ENCODE assay signal across 22 mouse cellular contexts in the genomic region with DNA sequence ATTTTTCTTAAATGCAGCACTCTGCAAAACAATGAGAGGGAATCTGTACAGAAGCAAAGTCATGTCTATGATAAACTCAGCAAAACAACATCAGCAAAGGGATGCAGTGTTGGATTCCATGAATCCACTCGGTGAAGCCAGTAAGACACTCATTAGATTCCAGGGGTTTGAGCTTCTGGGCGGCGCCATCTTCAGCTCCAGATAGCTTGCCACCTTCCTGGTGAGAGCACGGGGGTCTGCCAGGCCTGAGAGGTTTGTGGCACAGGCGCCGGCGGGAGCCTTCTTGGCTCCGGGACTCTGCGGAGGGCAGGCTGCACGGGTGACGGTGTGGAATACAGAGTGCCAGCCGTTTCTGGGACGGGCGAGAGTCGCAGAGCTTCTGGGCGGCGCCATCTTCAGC. TPM values are rescaled to one million over a fixed set of nuclear protein-coding genes. Genes with fewer than 3 reads are reported as not detected.
A peak's percentile ranks its signal among the peaks of the same experiment; 100 is the strongest.
DNase-seq lines count a peak whose midpoint lies in the region; ATAC-seq and TF ChIP-seq lines count a peak whose summit lies in the region.
"Not testable (repeated sequence)": the region's sequence is repeated elsewhere in the genome, so short reads cannot be mapped to it uniquely, and the experiment has no call there.
"Had no signal": no experiment of that assay in that cellular context is flagged by ENCODE, and none has a peak within 500 bp of the region (broad histone marks: within the 10 kb centered on the region; RNA-seq: fewer than 3 reads in every experiment).

No protein-coding gene starts in this region.

- not testable (repeated sequence) for H3K36me3 ChIP-seq in ES-Bruce4 (ENCODE audit: control insufficient read depth, insufficient read depth, low read length, poor library complexity, severe bottlenecking); ES-E14 (ENCODE audit: control insufficient read depth, insufficient read depth, low read length, poor library complexity, severe bottlenecking); forebrain, embryonic 11.5 days (ENCODE audit: control insufficient read depth, insufficient read depth, low read length); intestine, embryonic 14.5 days (ENCODE audit: control insufficient read depth, insufficient read depth, low read length); liver, postnatal 0 days (replicated peaks; ENCODE audit: insufficient read depth, low read length)

- DNase-seq in ES-E14 (ENCODE audit: low read depth, low spot score) (peak; percentile 13), ZHBTc4 (ENCODE audit: low read depth, low spot score) (peak; percentile 67)
- peak; percentile 16 for DNase-seq in forebrain, embryonic 11.5 days (ENCODE audit: low spot score)
- DNase-seq in intestine, embryonic 14.5 days (ENCODE audit: low spot score) = peak; percentile 6
- peak; percentile 9 for DNase-seq in liver, postnatal 0 days

- H3K4me3 ChIP-seq in ES-Bruce4 (ENCODE audit: low read depth, low read length) = peak overlapping the region; percentile 29
- peak overlapping the region; percentile 0 to 8; a peak in 2 of 4 replicates for H3K4me3 ChIP-seq in ES-E14 (ENCODE audit: insufficient read depth in 1 of 2, low read depth in 1 of 2, low read length in 2 of 2, poor library complexity in 1 of 2, severe bottlenecking in 1 of 2)
- H3K4me3 ChIP-seq in forebrain, embryonic 11.5 days (ENCODE audit: low read depth, low read length); intestine, embryonic 14.5 days (ENCODE audit: low read depth, low read length); liver, postnatal 0 days (ENCODE audit: low read depth, low read length): not testable (repeated sequence)

- WGBS in forebrain, embryonic 11.5 days = 68% methylated on average over 14 of the region's 17 CpGs
- 74% methylated on average over 17 of the region's 17 CpGs for WGBS in intestine, embryonic 14.5 days
- 59% methylated on average over 16 of the region's 17 CpGs for WGBS in liver, postnatal 0 days (ENCODE audit: insufficient replicate concordance)

- not testable (repeated sequence) for H3K9ac ChIP-seq in ES-Bruce4 (ENCODE audit: low read depth, poor library complexity, severe bottlenecking); ES-E14 (ENCODE audit: insufficient read depth, low read depth, low read length, poor library complexity, severe bottlenecking); forebrain, embryonic 11.5 days (ENCODE audit: low read length); intestine, embryonic 14.5 days (ENCODE audit: low read length); liver, postnatal 0 days (replicated peaks)

- H3K9me3 ChIP-seq in ES-Bruce4 (replicated peaks; ENCODE audit: control insufficient read depth, insufficient read depth, low read length, poor library complexity, severe bottlenecking); ES-E14 (ENCODE audit: control insufficient read depth, insufficient read depth, low read depth, low read length); forebrain, embryonic 11.5 days (ENCODE audit: control insufficient read depth, low read length); intestine, embryonic 14.5 days (ENCODE audit: control insufficient read depth, low read length); liver, postnatal 0 days (ENCODE audit: low read length): not testable (repeated sequence)

- not testable (repeated sequence) for H3K27me3 ChIP-seq in ES-Bruce4 (ENCODE audit: control insufficient read depth, insufficient read depth, low read length, poor library complexity, severe bottlenecking); forebrain, embryonic 11.5 days (ENCODE audit: control insufficient read depth, insufficient read depth, low read length); intestine, embryonic 14.5 days (replicated peaks; ENCODE audit: control insufficient read depth, insufficient read depth, low read length); liver, postnatal 0 days (ENCODE audit: insufficient read depth, low read length)

- not testable (repeated sequence) for TF ChIP-seq EP300 in ES-Bruce4 (IDR thresholded peaks at IDR 0.05; ENCODE audit: insufficient read depth, low read depth, low read length); liver, postnatal 0 days (IDR thresholded peaks at IDR 0.05; ENCODE audit: low read depth)

- not testable (repeated sequence) for H3K4me2 ChIP-seq in forebrain, embryonic 11.5 days (ENCODE audit: low read depth, low read length, severe bottlenecking); intestine, embryonic 14.5 days (ENCODE audit: low read length); liver, postnatal 0 days (ENCODE audit: low read depth, low read length)

- in situ Hi-C loops in ES-E14 (cut with MboI; ENCODE audit: low sequenced_read_pairs in 2 of 2, unreplicated experiment in 2 of 2) = not testable (repeated sequence)

- TF ChIP-seq POLR2A in ES-Bruce4 (IDR thresholded peaks at IDR 0.05; ENCODE audit: insufficient read depth, low read length) = not testable (repeated sequence)

- not testable (repeated sequence) for H3K4me1 ChIP-seq in ES-Bruce4 (ENCODE audit: control insufficient read depth, insufficient read depth, low read length); ES-E14 (ENCODE audit: control insufficient read depth in 2 of 2, insufficient read depth in 2 of 2, low read length in 2 of 2, poor library complexity in 1 of 2); forebrain, embryonic 11.5 days (replicated peaks; ENCODE audit: control insufficient read depth, insufficient read depth, low read length); intestine, embryonic 14.5 days (replicated peaks; ENCODE audit: control insufficient read depth, insufficient read depth, low read length); liver, postnatal 0 days (ENCODE audit: insufficient read depth)

- not testable (repeated sequence) for H3K27ac ChIP-seq in ES-Bruce4 (ENCODE audit: insufficient read depth, low read length); ES-E14 (ENCODE audit: insufficient read depth, low read depth, low read length, poor library complexity, severe bottlenecking); forebrain, embryonic 11.5 days (ENCODE audit: low read depth, low read length); intestine, embryonic 14.5 days (ENCODE audit: low read depth); liver, postnatal 0 days (ENCODE audit: low read depth)

- ATAC-seq in forebrain, embryonic 11.5 days (replicated peaks; ENCODE audit: low FRiP score); intestine, embryonic 14.5 days (replicated peaks; ENCODE audit: low FRiP score, low TSS enrichment, low read depth); liver, postnatal 0 days: not testable (repeated sequence)

- not testable (repeated sequence) for TF ChIP-seq CTCF in ES-Bruce4 (IDR thresholded peaks at IDR 0.05; ENCODE audit: low read depth, low read length); liver, postnatal 0 days (IDR thresholded peaks at IDR 0.05; ENCODE audit: low read depth)

RNA-seq across cellular contexts. Expression of gene Gm8068, which starts 21.8 kb away (rescaled TPM):
- not detected in 2 replicates for polyA plus RNA-seq in ES-Bruce4 (2011; ENCODE audit: insufficient read depth, insufficient read length, low read depth, missing spikeins)
- total RNA-seq in ES-E14 (2012; rRNA removed) = not detected in 2 replicates
- polyA plus RNA-seq in forebrain, embryonic 11.5 days (2014; fragmentation: Nextera tagmentation; extraction: Ambion mirVana) = not detected in 2 replicates
- polyA plus RNA-seq in intestine, embryonic 14.5 days (2014; fragmentation: Nextera tagmentation; extraction: Ambion mirVana) = not detected in 2 replicates
- not detected in 2 replicates for polyA plus RNA-seq in liver, postnatal 0 days (2015; fragmentation: Nextera tagmentation; extraction: Ambion mirVana)
- total RNA-seq: adrenal gland, adult 2 months; adrenal gland, postnatal 10 days; adrenal gland, postnatal 25 days; adrenal gland, postnatal 4 days; common myeloid progenitor, adult 5-6 weeks; MEL had no signal
- polyA plus RNA-seq: adrenal gland, adult 2 months; brain, embryonic 14.5 days; C2C12; embryonic facial prominence, embryonic 11.5 days; embryonic facial prominence, embryonic 13.5 days; embryonic facial prominence, embryonic 15.5 days; erythroblast, embryonic 14.5 days; forebrain, embryonic 12.5 days; forebrain, embryonic 14.5 days; forebrain, embryonic 16.5 days; frontal cortex, adult 2 months had no signal

RNA-seq across cellular contexts. Expression of gene Gm7929, which starts 27.0 kb away (rescaled TPM):
- polyA plus RNA-seq in ES-Bruce4 (2011; ENCODE audit: insufficient read depth, insufficient read length, low read depth, missing spikeins) = not detected in 2 replicates
- total RNA-seq in ES-E14 (2012; rRNA removed) = not detected in 2 replicates
- not detected in 2 replicates for polyA plus RNA-seq in forebrain, embryonic 11.5 days (2014; fragmentation: Nextera tagmentation; extraction: Ambion mirVana)
- polyA plus RNA-seq in intestine, embryonic 14.5 days (2014; fragmentation: Nextera tagmentation; extraction: Ambion mirVana) = not detected in 2 replicates
- polyA plus RNA-seq in liver, postnatal 0 days (2015; fragmentation: Nextera tagmentation; extraction: Ambion mirVana) = not detected in 2 replicates
- total RNA-seq: adrenal gland, adult 2 months; adrenal gland, postnatal 10 days; adrenal gland, postnatal 25 days; adrenal gland, postnatal 4 days; common myeloid progenitor, adult 5-6 weeks; MEL had no signal
- polyA plus RNA-seq: adrenal gland, adult 2 months; brain, embryonic 14.5 days; C2C12; embryonic facial prominence, embryonic 11.5 days; embryonic facial prominence, embryonic 13.5 days; embryonic facial prominence, embryonic 15.5 days; erythroblast, embryonic 14.5 days; forebrain, embryonic 12.5 days; forebrain, embryonic 14.5 days; forebrain, embryonic 16.5 days; frontal cortex, adult 2 months had no signal

RNA-seq across cellular contexts. Expression of gene Gm47189, which starts 48.8 kb away (rescaled TPM):
- polyA plus RNA-seq in ES-Bruce4 (2011; ENCODE audit: insufficient read depth, insufficient read length, low read depth, missing spikeins) = not detected in 2 replicates
- not detected in 2 replicates for total RNA-seq in ES-E14 (2012; rRNA removed)
- not detected in 2 replicates for polyA plus RNA-seq in forebrain, embryonic 11.5 days (2014; fragmentation: Nextera tagmentation; extraction: Ambion mirVana)
- not detected in 2 replicates for polyA plus RNA-seq in intestine, embryonic 14.5 days (2014; fragmentation: Nextera tagmentation; extraction: Ambion mirVana)
- polyA plus RNA-seq in liver, postnatal 0 days (2015; fragmentation: Nextera tagmentation; extraction: Ambion mirVana) = not detected in 2 replicates
- total RNA-seq: adrenal gland, adult 2 months; adrenal gland, postnatal 10 days; adrenal gland, postnatal 25 days; adrenal gland, postnatal 4 days; common myeloid progenitor, adult 5-6 weeks; MEL had no signal
- polyA plus RNA-seq: adrenal gland, adult 2 months; brain, embryonic 14.5 days; C2C12; embryonic facial prominence, embryonic 11.5 days; embryonic facial prominence, embryonic 13.5 days; embryonic facial prominence, embryonic 15.5 days; erythroblast, embryonic 14.5 days; forebrain, embryonic 12.5 days; forebrain, embryonic 14.5 days; forebrain, embryonic 16.5 days; frontal cortex, adult 2 months had no signal

Comparison
In these comparisons a context has a peak if more than half of its experiments do, and no peak if none do; other contexts are left out.
1. DNase-seq: peak in every context shown above with its lines; median percentile 67 in ZHBTc4; 16 in forebrain, embryonic 11.5 days; 13 in ES-E14; 9 in liver, postnatal 0 days; 6 in intestine, embryonic 14.5 days.